Comparison of ENCODE assay signal across 8 mouse cellular contexts in the genomic region with DNA sequence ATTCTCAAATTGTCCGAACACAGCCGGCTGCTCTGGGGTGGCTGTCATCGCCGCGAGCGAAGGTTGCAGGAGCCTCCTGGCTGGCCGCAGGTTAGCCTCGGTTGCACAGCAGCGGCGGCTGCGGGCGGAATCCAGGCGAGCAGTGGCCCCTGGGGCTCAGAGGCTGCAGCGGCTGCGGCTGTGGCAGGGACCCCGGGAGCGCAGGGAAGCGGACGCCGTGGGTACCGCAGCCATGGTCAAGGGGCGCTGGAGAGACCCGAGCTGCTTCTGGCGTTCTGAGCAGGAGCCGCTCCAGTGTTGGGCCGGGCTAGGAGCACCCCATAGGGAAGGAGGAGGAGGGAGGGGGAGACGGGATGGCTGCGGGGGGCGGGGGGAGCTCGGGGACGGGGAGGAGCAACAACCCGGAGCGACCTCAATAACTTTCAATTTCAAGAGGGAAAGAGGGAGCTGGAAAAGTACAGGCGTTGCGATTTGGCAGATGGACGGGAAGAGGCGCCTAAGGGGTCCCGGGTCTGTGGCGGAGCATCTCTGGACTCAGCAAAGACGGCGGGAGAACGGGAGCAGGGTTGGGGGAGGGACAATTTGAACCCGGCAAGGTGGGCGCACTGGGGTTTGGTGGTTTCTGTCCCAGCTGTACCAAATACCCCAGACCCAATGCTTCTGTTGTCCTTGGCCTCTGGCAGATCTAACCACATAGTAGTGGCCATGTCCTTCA. TPM values are rescaled to one million over a fixed set of nuclear protein-coding genes. Genes with fewer than 3 reads are reported as not detected.
DNase-seq lines count a peak whose midpoint lies in the region; ATAC-seq lines count a peak whose summit lies in the region.

Gene Rspo3, minus strand, starts transcription at position 322 of the 715 bp plus-strand sequence.

- peaks cover 26% of the 10 kb centered on the region for H3K4me1 ChIP-seq in hindbrain, embryonic 16.5 days (ENCODE audit: control insufficient read depth, insufficient read depth, low read depth, low read length)
- peaks cover 36% of the 10 kb centered on the region for H3K4me1 ChIP-seq in limb, embryonic 10.5 days
- peaks cover 23% of the 10 kb centered on the region for H3K4me1 ChIP-seq in midbrain, embryonic 15.5 days

- no peaks in the 10 kb centered on the region for H3K36me3 ChIP-seq in hindbrain, embryonic 16.5 days (ENCODE audit: control insufficient read depth, insufficient read depth, low read length)
- no peaks in the 10 kb centered on the region for H3K36me3 ChIP-seq in limb, embryonic 10.5 days
- H3K36me3 ChIP-seq in midbrain, embryonic 15.5 days (replicated peaks), result no peaks in the 10 kb centered on the region

- under 1% methylated on average over 44 of the region's 44 CpGs for WGBS in hindbrain, embryonic 16.5 days
- WGBS in limb, embryonic 10.5 days, result under 1% methylated on average over 43 of the region's 44 CpGs
- 2% methylated on average over 44 of the region's 44 CpGs for WGBS in midbrain, embryonic 15.5 days

- peak; percentile 16 for ATAC-seq in frontal cortex, adult (ENCODE audit: low TSS enrichment)
- ATAC-seq in hindbrain, embryonic 16.5 days, result peak; percentile 84
- ATAC-seq in midbrain, embryonic 15.5 days (replicated peaks), result peak; percentile 81

- DNase-seq in heart, adult 18-20 months, result peak; percentile 11 to 26
- no peak for DNase-seq in heart, adult 8-10 months (ENCODE audit: low spot score)
- DNase-seq in cerebellum, adult 9-10 months, result peak; percentile 23
- DNase-seq in limb, embryonic 10.5 days (ENCODE audit: low spot score), result peak; percentile 79
- peak; percentile 46 for DNase-seq in testis, postnatal 10 days (ENCODE audit: low spot score)

- H3K4me2 ChIP-seq in hindbrain, embryonic 16.5 days (ENCODE audit: low read length), result peak within 1 kb of the TSS; percentile 98
- H3K4me2 ChIP-seq in midbrain, embryonic 15.5 days, result peak within 1 kb of the TSS; percentile 100

- peaks cover 9% of the 10 kb centered on the region for H3K27me3 ChIP-seq in hindbrain, embryonic 16.5 days (replicated peaks; ENCODE audit: control insufficient read depth, insufficient read depth, low read length)
- peaks cover 20% of the 10 kb centered on the region; the same call in 1 of the 2 replicates for H3K27me3 ChIP-seq in limb, embryonic 10.5 days (ENCODE audit: low read depth, poor library complexity, severe bottlenecking)
- peaks cover 20% of the 10 kb centered on the region for H3K27me3 ChIP-seq in midbrain, embryonic 15.5 days (replicated peaks)

- H3K9me3 ChIP-seq in hindbrain, embryonic 16.5 days (ENCODE audit: control insufficient read depth, low read length), result no peaks in the 10 kb centered on the region
- no peaks in the 10 kb centered on the region for H3K9me3 ChIP-seq in limb, embryonic 10.5 days (replicated peaks)
- H3K9me3 ChIP-seq in midbrain, embryonic 15.5 days, result no peaks in the 10 kb centered on the region

- no peak within 1 kb of the TSS for H3K27ac ChIP-seq in hindbrain, embryonic 16.5 days (ENCODE audit: low read depth, low read length)
- peak within 1 kb of the TSS; percentile 89 for H3K27ac ChIP-seq in limb, embryonic 10.5 days
- H3K27ac ChIP-seq in midbrain, embryonic 15.5 days, result 0 out of 2 replicates have a peak within 1 kb of the TSS, but pooled peaks have one; percentile 7

- H3K9ac ChIP-seq in hindbrain, embryonic 16.5 days (ENCODE audit: low read depth, low read length), result peak within 1 kb of the TSS; percentile 66
- H3K9ac ChIP-seq in midbrain, embryonic 15.5 days, result peak within 1 kb of the TSS; percentile 65

- H3K4me3 ChIP-seq in hindbrain, embryonic 16.5 days (ENCODE audit: low read length), result peak within 1 kb of the TSS; percentile 62
- peak within 1 kb of the TSS; percentile 74 for H3K4me3 ChIP-seq in limb, embryonic 10.5 days
- H3K4me3 ChIP-seq in midbrain, embryonic 15.5 days, result peak within 1 kb of the TSS; percentile 68

RNA-seq across cellular contexts. Expression of gene Rspo3, which starts in this region (rescaled TPM):
- total RNA-seq in heart, adult 18-20 months (2021), result under 1 TPM; 0.20 to 0.33 TPM
- under 1 TPM; 0.22 to 0.53 (median 0.24) TPM for total RNA-seq in heart, adult 8-10 months (2022)
- 2.0 and 2.7 TPM in 2 replicates for polyA plus RNA-seq in hindbrain, embryonic 16.5 days (2015; fragmentation: Nextera tagmentation; extraction: Ambion mirVana)
- 8.3 and 12.2 TPM in 2 replicates for polyA plus RNA-seq in limb, embryonic 10.5 days (2016; fragmentation: Nextera tagmentation; extraction: Ambion mirVana)
- 6.6 and 7.4 TPM in 2 replicates for polyA plus RNA-seq in midbrain, embryonic 15.5 days (2015; fragmentation: Nextera tagmentation; extraction: Ambion mirVana)

Comparison
In these comparisons a context has a peak if more than half of its experiments do, and no peak if none do; other contexts are left out.
1. Peak in DNase-seq in heart, adult 18-20 months; RNA of the gene not detected or under 1 TPM.
2. ATAC-seq: peak in every context shown above with its lines; median percentile 84 in hindbrain, embryonic 16.5 days; 81 in midbrain, embryonic 15.5 days; 16 in frontal cortex, adult.